Mouse (Mus musculus): ENCODE results near the gene Asb14.
"Not testable (repeated sequence)": the region's sequence is repeated elsewhere in the genome, so short reads cannot be mapped to it uniquely, and the experiment has no call there.

Gene Asb14

DNA sequence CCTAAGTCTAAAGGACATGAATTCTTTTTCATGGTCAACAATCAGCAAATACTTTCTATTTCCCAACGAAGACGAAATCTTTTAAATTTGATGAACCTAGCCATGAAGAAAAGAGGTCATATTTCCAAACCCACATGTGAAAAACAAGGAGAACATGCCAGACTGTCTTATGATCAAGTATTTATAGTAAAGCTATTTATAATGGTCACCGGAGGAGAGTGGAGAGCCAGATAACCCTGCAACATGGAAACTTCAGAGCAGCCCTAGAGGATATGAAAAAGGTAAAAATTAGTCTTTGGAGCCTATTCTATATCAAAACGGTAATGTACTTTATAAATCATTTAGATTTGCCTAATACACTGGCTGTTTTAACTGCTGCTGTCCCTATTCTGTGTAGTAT lies at the start of gene Asb14:
Asb14 (plus strand) TSS at position 166 of the 400 bp plus-strand sequence.
- DNase-seq (ENCODE audit: low read depth, low spot score) = no peak

DNA sequence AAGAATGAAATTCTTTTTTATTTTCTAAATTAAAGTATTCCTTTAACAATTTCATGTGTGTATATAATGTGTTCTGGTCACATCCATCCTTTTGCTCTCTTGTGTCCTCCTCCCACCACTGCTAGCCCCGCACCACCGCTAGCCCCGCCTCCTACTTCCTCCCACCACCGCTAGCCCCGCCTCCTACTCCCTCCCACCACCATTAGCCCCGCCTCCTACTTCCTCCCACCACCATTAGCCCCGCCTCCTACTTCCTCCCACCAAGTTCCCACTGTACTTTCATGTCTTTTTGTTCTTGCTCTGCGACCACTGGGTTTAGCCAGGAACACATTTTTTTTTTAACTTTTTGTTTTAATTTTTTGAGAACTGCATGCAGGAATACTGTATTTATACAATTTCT lies 41.3 kb upstream of the Asb14 start:
- no peak for DNase-seq (ENCODE audit: low read depth, low spot score)

DNA sequence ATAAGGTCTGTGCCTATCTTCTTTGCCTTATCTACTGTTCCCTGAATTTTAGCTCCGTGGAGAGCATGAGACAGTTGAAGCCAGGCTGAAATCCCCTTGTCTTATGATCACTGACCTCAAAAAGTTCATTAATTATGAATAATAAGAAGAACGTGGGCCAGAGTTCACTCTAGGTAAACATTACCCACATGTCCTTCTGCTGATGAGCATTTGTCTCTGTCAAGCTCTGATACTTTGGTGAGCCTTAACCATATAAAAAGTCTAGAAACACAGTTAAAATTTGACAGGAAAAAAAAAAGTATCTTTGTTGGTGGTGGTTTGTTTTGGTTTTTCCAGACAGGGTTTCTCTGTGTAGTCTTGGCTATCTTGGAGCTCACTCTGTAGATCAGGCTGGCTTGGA lies 40.3 kb upstream of the Asb14 start:
- DNase-seq (ENCODE audit: low read depth, low spot score) = no peak

DNA sequence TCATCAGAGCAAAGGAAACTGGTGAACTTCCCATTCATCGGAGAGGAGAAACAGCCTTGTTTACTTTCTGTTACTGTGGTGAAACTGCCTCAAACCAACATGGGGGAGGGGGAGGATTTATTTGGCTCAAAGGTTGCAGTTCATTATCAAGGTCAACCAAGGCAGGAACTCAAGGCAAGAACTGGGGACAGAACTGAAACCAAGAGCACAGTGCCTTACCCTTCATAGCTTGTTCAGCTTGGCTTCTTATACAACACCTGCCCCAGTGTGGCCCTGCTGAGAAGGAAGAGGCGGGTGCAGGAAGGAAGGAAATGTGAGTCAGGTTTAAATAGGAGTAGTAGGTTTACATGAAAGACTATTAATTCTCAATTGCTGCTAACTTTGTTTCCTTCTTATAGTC lies 36.0 kb upstream of the Asb14 start:
- no peak for DNase-seq (ENCODE audit: low read depth, low spot score)

DNA sequence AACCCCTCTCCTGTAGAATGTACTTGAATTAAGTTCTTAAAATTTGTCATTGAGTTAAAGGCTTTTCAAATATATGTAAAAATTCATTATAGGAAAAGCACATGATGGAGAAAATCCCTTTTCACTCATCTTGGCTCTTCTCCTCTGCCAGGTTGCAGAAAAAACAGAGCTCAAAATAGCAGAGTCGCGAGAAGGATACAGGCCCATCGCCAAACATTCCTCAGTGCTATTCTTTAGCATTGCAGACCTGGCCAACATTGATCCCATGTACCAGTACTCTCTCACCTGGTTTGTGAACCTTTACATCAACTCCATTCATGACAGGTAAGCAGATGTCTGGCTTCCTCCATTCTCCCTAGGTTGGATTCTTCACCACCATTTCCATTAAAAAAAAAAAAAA lies 35.3 kb upstream of the Asb14 start:
- DNase-seq (ENCODE audit: low read depth, low spot score) = no peak

DNA sequence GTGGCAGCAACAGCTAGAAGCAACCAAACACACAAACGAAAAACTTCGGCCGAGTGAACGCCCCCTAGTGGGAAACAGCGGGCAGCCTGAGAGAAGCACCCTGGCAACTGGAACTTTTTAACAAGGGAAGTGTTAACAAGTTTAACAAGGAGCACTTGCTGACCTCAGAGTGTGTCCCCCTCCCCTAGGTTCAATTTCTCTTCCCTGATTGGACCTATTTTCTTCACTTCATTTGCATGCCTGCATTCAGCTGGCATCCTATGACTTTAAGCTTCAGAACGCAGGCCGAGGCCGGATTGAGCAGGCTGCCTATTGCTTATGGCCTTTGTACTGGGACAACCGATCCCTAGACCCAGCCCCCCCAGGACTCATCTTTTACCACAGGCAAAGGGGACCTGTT lies 27.0 kb upstream of the Asb14 start:
- DNase-seq (ENCODE audit: low read depth, low spot score) = peak; percentile 4

DNA sequence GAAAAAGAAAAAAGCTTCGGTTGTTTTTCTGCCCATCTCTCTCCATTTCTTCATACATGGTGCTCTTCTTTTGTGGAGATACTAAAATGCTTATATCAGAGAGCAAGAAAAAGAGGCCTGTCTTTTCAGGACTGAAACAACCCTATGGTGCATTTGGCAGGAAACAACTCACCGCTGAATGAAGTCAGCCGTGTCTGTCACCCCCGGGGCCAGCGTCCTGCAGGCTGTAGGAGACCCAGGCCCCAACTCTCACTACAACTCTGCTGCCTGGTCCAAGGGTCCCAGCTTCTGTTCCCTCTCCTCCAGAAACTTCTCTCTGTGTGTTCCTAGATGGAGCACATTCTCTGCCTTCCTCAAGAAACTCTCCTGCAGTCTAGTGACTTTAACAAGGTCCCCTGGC lies 26.1 kb upstream of the Asb14 start:
- no peak for DNase-seq (ENCODE audit: low read depth, low spot score)

DNA sequence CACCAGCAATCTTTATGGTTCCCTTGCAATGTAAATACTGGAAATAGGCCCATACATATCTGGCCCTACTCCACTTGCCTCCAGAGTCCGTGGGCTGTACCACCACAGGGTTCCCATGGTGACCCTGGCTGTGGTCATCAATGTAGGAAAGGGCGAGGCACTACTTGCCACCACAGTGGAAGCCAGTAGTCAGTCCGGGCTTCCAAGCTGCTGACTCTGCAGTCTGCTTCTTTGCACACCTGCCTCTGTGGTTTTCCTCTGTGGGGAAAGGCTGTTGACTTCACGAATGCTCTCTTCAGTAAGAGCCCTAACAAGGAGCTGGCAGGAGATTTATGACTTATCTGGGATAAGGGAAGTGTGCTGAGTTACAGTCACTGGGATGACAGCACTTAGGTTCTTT lies 15.6 kb upstream of the Asb14 start:
- peak; percentile 3 for DNase-seq (ENCODE audit: low read depth, low spot score)

DNA sequence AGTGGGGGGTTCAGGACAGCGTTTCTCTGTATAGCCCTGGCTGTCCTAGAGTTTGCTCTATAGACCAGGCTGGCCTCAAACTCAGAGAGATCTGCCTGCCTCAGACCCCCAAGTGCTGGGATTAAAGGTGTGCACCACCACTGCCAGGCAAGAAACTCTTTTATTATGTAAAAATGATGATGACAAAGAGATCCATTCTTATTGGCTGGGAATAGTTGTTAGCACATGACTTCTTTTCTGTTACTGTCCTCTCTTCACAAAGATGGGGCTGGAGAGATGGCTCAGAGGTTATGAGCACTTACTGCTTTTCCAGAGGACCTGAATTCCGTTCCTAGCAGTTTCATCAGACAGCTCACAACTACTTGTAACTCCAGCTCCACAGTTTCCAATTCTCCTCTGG lies 14.4 kb upstream of the Asb14 start:
- no peak for DNase-seq (ENCODE audit: low read depth, low spot score)

DNA sequence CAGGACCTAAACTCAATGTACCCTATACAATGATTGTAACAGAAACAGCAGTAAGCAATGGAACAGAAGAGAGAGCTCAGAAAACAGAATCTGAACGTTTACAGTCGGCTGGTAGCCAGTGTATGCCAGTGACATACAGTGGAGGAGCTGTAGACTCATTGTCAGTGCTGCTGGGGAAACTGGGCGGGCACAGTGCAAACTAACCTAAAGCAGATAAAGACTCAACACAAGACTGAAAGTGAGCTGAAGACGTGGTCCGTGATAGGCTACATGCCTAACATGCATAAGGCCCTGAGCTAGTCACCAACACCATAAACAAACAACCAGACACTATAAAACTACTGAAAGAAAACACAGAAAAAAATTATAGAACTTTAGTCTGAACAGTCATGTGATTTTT lies 12.7 kb upstream of the Asb14 start:
- no peak for DNase-seq (ENCODE audit: low read depth, low spot score)

DNA sequence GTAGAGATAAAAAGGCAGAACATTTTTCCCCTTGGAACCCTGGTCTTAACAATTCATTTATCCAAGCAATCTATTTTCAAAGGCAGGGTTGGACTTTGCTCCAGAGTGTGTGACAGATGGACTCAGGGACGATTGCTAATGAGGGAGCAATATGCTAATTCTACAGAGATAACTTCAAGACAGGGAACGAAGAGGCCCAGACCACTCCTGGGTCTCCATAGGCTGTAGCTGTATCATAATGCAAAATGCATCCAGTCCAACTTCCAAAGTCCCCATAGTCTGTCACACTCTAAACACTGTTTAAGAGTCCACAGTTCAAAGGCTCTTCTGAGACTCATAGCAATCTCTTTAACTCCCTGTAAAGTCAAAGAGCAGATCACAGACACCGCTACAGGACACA lies 7.1 kb upstream of the Asb14 start:
- DNase-seq (ENCODE audit: low read depth, low spot score) = no peak

DNA sequence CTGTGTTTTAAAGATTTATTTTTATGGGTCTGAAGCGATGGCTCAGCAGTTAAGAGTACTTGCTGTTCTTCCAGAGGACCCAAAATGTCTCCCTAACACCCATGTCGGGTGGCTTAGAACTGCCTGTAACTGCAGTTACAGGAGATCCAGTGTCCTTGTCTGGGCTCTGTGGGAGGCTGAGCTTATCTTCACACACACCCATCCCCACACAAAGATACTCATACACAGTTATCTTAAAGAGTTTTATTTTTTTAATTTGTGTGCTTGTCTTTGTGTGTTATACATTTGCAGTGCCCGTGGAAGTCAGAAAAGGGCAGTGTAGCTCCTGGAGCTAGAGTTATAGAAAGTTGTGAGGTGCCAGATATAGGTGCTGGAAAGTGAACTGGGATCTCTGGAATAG lies 3.6 kb upstream of the Asb14 start:
- DNase-seq (ENCODE audit: low read depth, low spot score) = no peak

DNA sequence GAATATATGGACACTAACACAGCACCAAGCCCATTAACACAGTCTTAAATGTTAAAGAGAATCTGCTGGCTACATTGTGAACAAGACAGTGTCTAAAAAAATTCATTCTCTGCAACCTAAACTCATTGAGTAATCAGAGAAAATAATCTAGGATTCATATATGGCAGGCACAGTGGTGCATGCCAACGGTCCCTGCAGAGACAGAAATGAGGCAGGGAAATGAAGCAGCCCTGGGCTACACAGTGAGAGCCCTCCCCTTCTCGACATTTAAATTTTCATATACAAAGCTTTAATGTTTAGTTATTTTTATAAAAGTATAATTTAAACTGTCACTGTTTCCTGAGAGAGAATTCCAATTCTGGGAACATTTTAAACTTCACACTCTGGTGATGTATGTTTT lies 5.1 kb downstream of the Asb14 start:
- no peak for DNase-seq (ENCODE audit: low read depth, low spot score)

DNA sequence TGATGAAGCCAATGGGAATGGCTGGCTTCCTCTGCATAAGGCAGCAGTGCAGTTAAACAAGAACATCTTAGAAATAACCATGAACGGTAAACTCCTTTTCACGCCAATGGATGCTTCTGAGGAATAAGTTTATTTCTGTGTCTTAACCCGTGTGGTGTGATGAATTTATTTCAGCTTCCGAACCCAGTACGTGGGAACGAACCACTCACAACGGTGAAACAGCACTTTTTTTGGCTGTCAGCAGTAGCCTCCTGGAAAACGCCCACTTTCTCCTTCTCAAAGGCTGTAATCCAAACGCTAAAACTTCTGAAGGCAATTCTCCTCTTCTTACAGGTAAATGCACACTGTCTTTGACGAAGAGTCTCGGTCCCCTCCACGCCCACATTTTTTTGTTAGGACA lies 6.5 kb downstream of the Asb14 start:
- no peak for DNase-seq (ENCODE audit: low read depth, low spot score)

DNA sequence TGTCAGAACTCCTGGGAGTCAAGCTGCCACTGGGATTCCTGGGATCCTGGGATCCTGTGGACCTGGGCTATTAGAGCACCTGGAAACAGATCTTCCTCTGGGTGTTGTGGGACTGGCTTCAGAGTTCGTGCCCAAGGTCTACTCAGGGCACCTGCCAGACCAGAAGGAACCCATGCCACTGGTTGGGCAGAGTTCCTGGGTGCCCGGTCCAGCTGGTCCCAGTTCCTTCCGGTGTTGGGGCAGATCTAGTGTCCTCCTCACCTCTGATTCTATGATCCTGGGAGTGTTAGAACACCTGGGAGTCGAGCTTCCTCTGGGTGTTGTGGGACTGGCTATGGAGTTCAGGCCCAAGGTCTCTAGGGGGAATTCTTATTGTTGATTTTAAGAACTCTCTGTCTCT lies 13.0 kb downstream of the Asb14 start:
- DNase-seq (ENCODE audit: low read depth, low spot score) = no peak

DNA sequence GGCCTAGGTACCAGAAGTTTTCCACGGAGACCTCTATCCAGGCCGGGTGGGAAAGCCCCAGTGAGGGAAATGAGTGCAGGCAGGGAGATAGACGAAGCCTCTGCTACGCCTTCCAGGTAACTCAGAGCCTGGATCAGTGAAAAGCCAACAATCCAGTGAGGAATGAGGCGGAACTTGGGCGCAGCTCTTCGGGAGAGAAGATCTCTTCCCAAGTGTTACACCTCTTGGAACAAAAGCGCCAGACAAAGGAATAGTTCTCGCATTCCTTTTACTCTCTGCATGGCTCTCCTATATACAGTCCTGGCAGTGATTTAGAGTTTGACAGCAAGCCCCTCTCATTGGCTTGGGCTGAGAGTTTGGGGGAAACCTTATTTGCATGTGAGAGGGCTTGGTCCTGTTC lies 16.1 kb downstream of the Asb14 start:
- not testable (repeated sequence) for DNase-seq (ENCODE audit: low read depth, low spot score)

DNA sequence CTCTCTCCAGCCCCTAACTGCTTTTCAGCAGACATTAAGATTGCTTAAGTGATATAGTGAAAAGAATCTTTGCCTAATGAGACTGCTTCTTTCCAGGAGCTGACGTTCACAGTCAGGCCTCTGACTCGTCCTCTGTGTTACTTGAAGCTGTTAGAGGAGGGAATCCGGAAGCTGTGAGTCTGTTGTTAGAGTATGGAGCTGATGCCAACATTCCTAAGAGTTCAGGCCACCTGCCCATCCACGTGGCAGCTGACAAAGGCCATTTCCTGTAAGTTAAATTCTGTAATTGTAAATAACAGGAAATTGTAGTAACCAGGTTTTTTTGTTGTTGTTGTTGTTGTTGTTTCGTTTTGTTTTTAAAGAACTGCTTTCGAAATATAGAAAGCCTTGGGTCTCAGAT lies 16.8 kb downstream of the Asb14 start:
- DNase-seq (ENCODE audit: low read depth, low spot score) = peak; percentile 60

DNA sequence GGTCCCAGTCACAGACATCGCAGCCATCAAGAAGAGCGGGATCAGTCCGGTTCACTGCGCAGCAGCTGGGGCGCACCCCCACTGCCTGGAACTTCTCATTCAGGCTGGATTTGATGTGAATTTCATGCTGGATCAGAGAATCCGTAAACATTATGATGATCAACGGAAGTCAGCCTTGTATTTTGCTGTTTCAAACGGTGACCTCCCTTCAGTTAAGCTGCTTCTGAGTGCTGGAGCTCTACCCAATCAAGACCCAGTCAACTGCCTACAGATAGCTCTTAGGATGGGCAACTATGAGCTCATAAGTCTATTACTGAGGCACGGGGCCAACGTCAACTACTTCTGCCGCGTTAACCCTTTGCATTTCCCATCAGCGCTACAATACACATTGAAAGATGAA lies 17.5 kb downstream of the Asb14 start:
- DNase-seq (ENCODE audit: low read depth, low spot score) = no peak

DNA sequence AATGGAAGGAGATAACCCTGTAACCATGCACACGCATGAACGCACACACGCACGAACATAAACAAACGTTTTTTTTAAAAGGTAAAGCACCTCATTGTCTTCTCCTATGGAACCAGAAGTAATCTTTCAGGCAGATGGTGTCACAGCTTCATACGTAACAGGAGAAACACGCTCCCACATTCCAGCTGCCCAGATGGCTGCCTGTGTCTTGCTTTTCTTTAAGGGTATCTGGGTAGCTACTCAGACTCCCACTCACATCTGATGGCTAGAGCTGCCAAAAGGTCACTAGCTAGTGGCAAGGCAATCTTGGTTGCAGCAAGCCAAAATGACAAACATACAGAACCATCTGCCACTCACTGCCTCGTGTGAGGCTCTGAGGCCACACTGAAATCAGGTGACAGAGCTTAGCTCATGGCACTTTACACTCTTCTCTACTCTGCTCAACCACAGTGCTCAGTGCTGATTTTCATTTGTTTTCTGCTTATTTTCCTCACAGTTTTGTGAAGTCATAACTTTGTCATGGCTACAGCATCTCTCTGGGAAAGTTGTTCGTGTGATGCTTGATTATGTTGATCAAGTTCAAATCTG lies 19.4 kb downstream of the Asb14 start:
- DNase-seq (ENCODE audit: low read depth, low spot score) = no peak

DNA sequence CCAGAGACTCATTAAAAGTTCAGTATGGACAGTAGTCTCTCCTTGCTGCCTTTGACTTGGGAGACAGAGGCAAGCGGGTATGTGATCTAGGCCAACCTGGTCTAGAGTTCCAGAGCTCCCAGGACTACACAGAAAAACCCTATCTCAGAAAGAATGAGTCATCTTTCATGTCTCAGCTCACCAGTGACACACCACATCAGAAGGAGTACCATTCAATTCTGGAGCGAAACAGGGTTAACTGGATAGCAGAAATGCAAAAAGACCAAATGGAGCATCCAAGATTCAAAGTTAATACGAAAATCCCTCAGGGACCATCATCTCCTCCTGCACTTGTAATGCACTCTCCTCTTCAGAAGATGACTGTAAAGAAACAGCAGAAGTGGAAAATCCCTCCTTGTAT lies 25.0 kb downstream of the Asb14 start:
- DNase-seq (ENCODE audit: low read depth, low spot score) = no peak

DNA sequence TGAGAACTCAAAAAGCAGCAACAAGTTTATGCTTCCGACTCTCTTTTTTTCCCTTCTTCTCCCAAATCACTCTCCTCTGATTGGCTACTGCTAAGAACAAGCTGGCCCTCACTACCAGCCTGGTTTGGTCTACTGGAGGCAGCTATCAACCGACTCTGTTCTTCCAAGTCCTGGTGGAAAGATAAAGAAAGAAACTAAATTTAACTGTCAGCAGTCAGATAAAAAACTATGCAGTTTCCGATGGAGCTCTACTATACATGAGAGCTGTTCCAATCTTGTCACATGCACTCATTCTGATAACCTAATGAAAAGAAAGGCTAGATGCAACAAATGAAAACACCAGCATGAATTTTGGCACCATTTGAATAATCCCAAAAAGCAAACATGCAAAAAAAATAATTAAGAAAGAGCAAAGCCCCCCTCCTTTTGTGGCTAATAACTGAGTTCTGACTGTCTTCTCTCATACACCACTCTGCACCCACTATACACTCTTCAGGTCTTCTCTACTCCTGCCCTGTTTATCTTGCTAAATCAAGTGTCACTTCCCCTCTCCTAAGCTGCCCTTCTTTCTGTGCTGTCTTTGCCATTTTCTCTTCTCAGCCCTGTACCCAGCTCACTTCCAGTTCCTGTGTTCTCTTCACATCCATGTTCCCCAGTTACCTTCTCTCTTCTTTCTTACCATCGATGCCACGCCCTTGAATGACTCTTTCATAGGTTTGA lies 29.5 kb downstream of the Asb14 start:
- no peak for DNase-seq (ENCODE audit: low read depth, low spot score)

DNA sequence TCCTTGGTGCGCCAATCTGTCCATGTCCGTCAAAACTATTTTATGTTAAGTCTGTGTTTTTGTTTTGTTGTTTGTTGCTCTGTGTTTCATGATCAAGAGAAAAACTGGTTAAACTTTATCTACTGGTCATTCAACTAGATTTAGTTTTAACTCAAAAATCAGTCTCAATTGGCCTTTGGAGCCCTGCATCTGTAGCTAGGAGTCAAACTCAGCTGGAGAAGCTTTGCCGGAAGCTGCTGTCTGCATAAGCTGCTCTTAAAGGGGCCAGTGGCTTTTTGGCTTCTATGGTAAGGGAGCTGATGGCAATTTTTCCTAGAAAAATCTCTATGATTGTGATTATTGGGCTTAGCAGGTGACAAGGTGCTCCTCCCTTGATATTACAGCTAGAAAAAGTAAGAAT lies 40.5 kb downstream of the Asb14 start:
- DNase-seq (ENCODE audit: low read depth, low spot score) = no peak

DNA sequence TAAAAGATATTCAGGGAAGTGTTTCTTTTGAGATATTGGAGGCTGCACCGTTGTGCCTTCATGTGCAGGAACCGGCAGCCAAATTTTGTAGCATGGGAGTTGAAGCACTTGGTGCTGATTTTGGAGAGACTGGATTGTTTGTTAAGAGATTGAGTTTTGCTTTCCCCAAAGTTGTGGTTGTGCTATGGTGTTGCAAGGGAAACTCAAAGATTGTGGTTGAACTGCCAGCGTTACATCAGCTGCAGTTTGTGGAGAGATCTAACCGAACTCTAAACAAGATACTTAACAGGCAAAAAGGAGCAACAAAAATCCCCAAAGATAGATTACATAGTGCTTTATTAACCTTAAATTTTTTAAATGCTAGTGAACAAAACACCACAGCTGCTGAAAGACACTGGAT lies 41.2 kb downstream of the Asb14 start:
- no peak for DNase-seq (ENCODE audit: low read depth, low spot score)

DNA sequence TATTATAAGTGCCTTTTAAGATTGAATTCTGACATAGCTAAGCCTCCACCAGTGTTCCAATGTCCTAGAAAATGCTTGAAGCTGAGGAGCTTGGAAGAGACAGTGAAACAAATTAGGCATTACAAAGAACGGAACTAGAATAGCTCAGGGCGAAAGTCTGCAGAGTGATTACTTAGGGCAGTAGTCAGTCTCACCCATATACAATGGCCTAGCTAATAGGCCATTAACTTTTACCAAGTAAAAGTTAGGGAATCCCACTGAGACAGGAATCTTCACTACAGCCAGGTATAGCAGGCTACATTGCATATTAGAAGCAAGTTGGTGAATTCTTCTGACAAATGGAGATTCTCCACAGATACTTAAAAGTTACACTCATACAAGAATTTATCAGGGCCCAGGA lies 61.8 kb downstream of the Asb14 start:
- not testable (repeated sequence) for DNase-seq (ENCODE audit: low read depth, low spot score)
